Mouse (Mus musculus) T-helper 17 cell (primary cell): ENCODE results near the gene Zfp963.

Experiments
- in situ Hi-C, 2 experiments: fragments of 300-600 bp; cut with MboI, MseI; formaldehyde crosslinking; loops; 1 replicate in 1 of 2; 2 replicates in 1 of 2; pipeline ENCODE4 v1.15.1; 2025; ENCODE audit warnings: high pct_unique_total_duplicates in 2 of 2

The Zfp963 gene

GRCm38 (mm10) chr8:69740763-69741162, 9.0 kb downstream of the Zfp963 start:
- in situ Hi-C loops = no loop called here

- in situ Hi-C loops = no loop called here
Observed at GRCm38 (mm10) chr8:69735495-69735894, 14.3 kb downstream of the Zfp963 start.

GRCm38 (mm10) chr8:69717232-69717580, 32.6 kb downstream of the Zfp963 start:
- in situ Hi-C loops = loop anchor here (10.0 kb wide), 2 partner anchors 92 to 1462 kb away; partner anchors contain the start of gene Zfp868 (in 1 of the 2)

- in situ Hi-C loops = loop anchor here (10.0 kb wide), 2 partner anchors 92 to 1462 kb away; partner anchors contain the start of gene Zfp868 (in 1 of the 2)
Observed at GRCm38 (mm10) chr8:69716403-69717231, 33.2 kb downstream of the Zfp963 start.

DNA sequence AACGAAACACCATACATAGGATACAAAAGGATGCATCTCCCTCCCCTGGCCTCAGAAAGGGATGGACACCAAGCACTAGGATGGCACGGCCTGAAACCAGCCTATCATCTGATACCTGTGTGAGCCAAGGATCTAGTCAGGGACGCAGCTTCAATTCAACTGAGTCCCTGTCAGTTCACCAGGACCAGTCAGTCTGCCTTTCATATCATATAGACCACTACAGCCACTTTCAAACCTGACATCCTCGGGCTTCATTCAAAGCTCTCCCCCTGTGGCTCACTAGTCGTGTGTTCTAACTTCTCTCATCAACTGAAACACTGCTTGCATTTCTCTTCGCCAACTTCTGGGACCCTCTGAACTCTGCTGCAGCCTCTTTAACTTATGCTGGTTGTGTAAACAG, 34.4 kb downstream of the Zfp963 start:
- in situ Hi-C loops = loop anchor here (10.0 kb wide), 2 partner anchors 91 to 1461 kb away; partner anchors contain the start of gene Zfp868 (in 1 of the 2)

DNA sequence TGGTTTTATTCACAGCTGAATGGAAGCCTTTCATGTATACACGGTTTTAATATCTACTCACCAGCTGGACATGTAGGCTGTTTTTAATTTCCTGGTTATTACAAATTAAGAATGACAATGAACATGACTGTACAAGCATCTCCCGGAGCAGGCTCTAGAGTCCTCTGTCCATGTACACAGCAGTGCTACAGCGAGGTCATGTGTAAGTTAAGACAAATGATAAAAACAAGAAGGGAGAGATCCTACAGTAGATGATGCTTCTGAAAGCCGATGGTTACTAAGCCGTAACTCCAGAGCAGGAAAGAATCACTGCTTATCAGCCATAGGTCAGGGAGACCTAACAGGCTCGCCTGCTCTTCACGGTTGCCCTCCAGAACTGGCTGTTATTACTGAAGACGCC, 36.3 kb downstream of the Zfp963 start:
- in situ Hi-C loops = loop anchor here (5.0 to 10.0 kb wide), 3 partner anchors 89 to 1459 kb away; partner anchors contain the start of gene Zfp868 (in 1 of the 2)

GRCm38 (mm10) chr8:69710624-69711023, 39.1 kb downstream of the Zfp963 start, which contains the start of gene Zfp869:
Gene Zfp869 (minus strand): TSS chr8:69710724.
- in situ Hi-C loops = loop anchor here (5.0 to 10.0 kb wide), 3 partner anchors 86 to 1456 kb away; partner anchors contain the start of gene Zfp868 (in 1 of the 2)

DNA sequence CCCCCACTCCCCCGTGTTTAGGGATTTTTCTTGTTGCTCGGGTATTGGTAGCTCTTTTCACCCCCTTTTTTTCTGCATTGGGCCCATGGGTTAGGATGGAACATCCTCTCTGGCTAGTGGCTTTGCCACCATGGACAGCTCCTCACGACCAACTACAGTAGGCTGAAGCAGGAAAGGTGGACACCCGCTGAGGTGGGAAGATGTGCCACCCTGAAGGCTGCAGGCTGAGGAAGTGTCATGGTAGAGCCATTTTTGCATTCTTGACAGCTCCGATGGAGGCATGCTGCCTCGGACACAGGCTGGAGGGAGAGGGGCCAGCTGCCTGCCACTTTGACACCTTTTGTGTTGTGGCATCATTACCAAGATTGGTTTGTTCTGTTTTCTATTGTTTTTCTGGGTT, 48.0 kb downstream of the Zfp963 start:
- in situ Hi-C loops = no loop called here
